Mouse (Mus musculus): ENCODE measurements around the gene C1ql3. TPM values are rescaled to one million over a fixed set of nuclear protein-coding genes. Genes with fewer than 3 reads are reported as not detected.

C1ql3 gene
- polyA plus RNA-seq, 1 experiment from 2014 or later = 2.3 TPM

Other genes starting within 250 kb of the C1ql3 start
- gene Pter, start 87.8 kb downstream of the C1ql3 start, polyA plus RNA-seq (2015; fragmentation: Nextera tagmentation; extraction: Ambion mirVana) = 4.0 and 4.6 TPM in 2 replicates